Mouse (Mus musculus) liver, embryonic 14.5 days (tissue): ENCODE measurements around the gene Supt3.

Experiments used
- CTCF ChIP-seq: IDR thresholded peaks from 2 replicates; pipeline ENCODE4 v1.5.1; 2016; ENCODE audit warnings: antibody characterized with exemption, low read depth, control low read depth
- EP300 ChIP-seq: IDR thresholded peaks from 2 replicates; pipeline ENCODE4 v1.6.1; 2016; ENCODE audit warnings: antibody characterized with exemption, low read depth

- TF ChIP-seq CTCF (no peak), EP300 (no peak)
Measured at GRCm38 (mm10) chr17:45136491-45136890, 359.5 kb downstream of the Supt3 start.
